Mouse (Mus musculus): Measurements from ENCODE around the gene Inafm1. TPM values are rescaled to one million over a fixed set of nuclear protein-coding genes. Genes with fewer than 3 reads are reported as not detected.

Gene Inafm1
- polyA plus RNA-seq, 1 experiment: 23.1 TPM

DNA sequence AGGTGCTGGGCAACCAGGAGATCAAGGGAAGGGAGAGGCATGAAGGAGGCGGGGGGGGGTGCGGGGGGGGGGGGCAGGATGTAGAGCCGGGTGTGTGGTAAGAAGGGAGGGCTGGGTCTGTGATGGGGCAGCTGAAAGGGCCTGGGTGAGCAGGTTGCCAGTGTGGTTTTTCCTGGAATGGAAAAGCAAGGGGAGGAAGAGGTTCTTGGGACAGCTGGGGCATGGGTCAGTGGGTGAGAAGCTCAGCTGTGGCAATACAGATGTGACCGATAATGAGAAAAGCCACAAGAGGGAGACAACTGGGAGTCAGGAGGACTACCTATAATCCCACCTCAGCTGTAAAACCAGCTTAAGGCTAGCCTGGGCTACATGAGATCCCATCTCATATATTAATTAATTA, 27.5 kb downstream of the Inafm1 start:
- Histone ChIP-seq H3K27ac (ENCODE audit: insufficient read depth, low read depth, low read length) (no peak overlapping the region), H3K4me3 (ENCODE audit: insufficient read depth, low read depth, low read length) (no peak overlapping the region), H3K36me3 (ENCODE audit: control insufficient read depth, insufficient read depth, low read length) (no peaks in the 10 kb centered on the region), H3K4me1 (ENCODE audit: control insufficient read depth, insufficient read depth, low read length) (no peaks in the 10 kb centered on the region), H3K27me3 (replicated peaks; ENCODE audit: control insufficient read depth, insufficient read depth, low read length) (no peaks in the 10 kb centered on the region)
- no peak for DNase-seq
- 19% methylated on average over 2 of the region's 4 CpGs for WGBS
- TF ChIP-seq POLR2A (IDR thresholded peaks at IDR 0.05; ENCODE audit: low read depth, low read length) (no peak), CTCF (conservative IDR thresholded peaks at IDR 0.05; ENCODE audit: insufficient read depth, insufficient read length, low read depth, low read length) (no peak)

DNA sequence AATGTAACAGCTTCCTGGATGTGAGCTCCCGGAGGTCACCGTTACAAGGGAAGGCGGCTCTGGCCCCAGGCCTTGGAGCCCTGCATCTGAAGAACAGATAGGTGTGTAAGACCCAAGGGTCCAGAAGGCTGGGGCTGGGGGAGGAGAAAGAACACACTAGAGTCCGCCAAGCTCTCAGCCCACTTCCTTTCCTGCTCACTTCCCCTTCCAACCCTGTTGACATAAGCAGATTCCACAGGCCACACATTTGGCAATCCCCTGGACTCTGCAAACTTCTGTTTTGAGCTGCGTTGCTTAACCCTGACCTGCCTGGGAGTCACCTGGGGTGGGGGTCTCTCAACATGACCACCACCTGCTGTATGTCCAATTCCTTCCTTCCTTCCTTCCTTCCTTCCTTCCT, 29.4 kb downstream of the Inafm1 start, which contains the start of gene C5ar2:
TSS of gene C5ar2 (minus strand) at position 88 of the 400 bp plus-strand sequence.
- DNase-seq: peak; percentile 25

DNA sequence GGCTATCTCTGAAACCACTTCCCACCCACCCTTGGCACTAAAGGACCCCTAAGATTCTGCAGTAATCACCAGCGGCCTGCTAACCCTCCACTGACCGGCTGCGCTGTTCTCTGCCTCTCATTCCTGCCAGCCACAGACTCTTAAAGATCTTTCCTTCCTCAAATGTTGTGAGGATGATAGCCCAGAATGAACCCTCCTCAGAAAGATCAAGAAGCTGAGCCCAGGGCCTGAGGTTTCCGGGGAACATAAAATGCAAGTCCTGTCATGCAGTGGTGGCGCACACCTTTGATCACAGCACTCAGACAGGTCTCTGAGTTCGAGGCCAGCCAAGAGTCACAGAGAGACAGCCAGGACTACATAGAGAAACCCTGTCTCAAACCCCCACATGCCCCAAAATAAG, 31.2 kb downstream of the Inafm1 start:
- no peak overlapping the region for H3K4me3 ChIP-seq (ENCODE audit: insufficient read depth, low read depth, low read length)
- TF ChIP-seq CTCF (conservative IDR thresholded peaks at IDR 0.05; ENCODE audit: insufficient read depth, insufficient read length, low read depth, low read length) (no peak), POLR2A (IDR thresholded peaks at IDR 0.05; ENCODE audit: low read depth, low read length) (no peak)
- 72% methylated on average over 6 of the region's 6 CpGs for WGBS
- no peaks in the 10 kb centered on the region for H3K4me1 ChIP-seq (ENCODE audit: control insufficient read depth, insufficient read depth, low read length)
- H3K36me3 ChIP-seq (ENCODE audit: control insufficient read depth, insufficient read depth, low read length): no peaks in the 10 kb centered on the region
- H3K27ac ChIP-seq (ENCODE audit: insufficient read depth, low read depth, low read length): no peak overlapping the region
- no peak for DNase-seq
- H3K27me3 ChIP-seq (replicated peaks; ENCODE audit: control insufficient read depth, insufficient read depth, low read length): no peaks in the 10 kb centered on the region

More for the DNA sequence above, 29.4 kb downstream of the Inafm1 start, which contains the start of gene C5ar2:
- TF ChIP-seq CTCF (conservative IDR thresholded peaks at IDR 0.05; ENCODE audit: insufficient read depth, insufficient read length, low read depth, low read length) (no peak), POLR2A (IDR thresholded peaks at IDR 0.05; ENCODE audit: low read depth, low read length) (no peak)
- Histone ChIP-seq H3K27me3 (replicated peaks; ENCODE audit: control insufficient read depth, insufficient read depth, low read length) (no peaks in the 10 kb centered on the region), H3K4me1 (ENCODE audit: control insufficient read depth, insufficient read depth, low read length) (no peaks in the 10 kb centered on the region), H3K27ac (ENCODE audit: insufficient read depth, low read depth, low read length) (no peak within 1 kb of the TSS), H3K36me3 (ENCODE audit: control insufficient read depth, insufficient read depth, low read length) (no peaks in the 10 kb centered on the region), H3K4me3 (ENCODE audit: insufficient read depth, low read depth, low read length) (no peak within 1 kb of the TSS)
- 41% methylated on average over 5 of the region's 5 CpGs for WGBS

DNA sequence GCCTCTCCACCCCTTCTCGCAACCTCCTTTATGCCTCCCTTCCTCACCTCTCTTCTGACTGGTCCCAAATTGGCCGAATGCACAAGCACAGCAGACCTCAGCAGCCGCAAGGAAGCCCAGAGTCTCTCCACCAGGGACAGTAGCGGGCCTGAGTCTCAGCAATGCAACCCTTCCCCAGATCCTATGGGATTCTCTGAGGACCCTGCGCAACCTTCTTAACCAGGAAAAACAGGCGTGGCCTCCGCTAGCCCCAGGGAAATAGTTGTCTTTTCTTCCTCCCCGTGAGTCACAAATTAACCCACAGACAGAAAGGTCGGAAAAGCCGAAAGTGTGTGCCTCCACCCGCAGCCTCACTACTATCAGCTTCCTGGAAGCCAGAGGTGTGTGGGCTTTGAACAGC, 31.6 kb downstream of the Inafm1 start:
- Histone ChIP-seq H3K27ac (ENCODE audit: insufficient read depth, low read depth, low read length) (no peak overlapping the region), H3K4me3 (ENCODE audit: insufficient read depth, low read depth, low read length) (no peak overlapping the region), H3K27me3 (replicated peaks; ENCODE audit: control insufficient read depth, insufficient read depth, low read length) (no peaks in the 10 kb centered on the region), H3K4me1 (ENCODE audit: control insufficient read depth, insufficient read depth, low read length) (no peaks in the 10 kb centered on the region), H3K36me3 (ENCODE audit: control insufficient read depth, insufficient read depth, low read length) (no peaks in the 10 kb centered on the region)
- 0 out of 2 replicates have a peak, but pooled peaks have one; percentile 7 for TF ChIP-seq CTCF (conservative IDR thresholded peaks at IDR 0.05; ENCODE audit: insufficient read depth, insufficient read length, low read depth, low read length)
- TF ChIP-seq POLR2A (IDR thresholded peaks at IDR 0.05; ENCODE audit: low read depth, low read length): no peak
- 58% methylated on average over 11 of the region's 11 CpGs for WGBS
- DNase-seq: no peak

DNA sequence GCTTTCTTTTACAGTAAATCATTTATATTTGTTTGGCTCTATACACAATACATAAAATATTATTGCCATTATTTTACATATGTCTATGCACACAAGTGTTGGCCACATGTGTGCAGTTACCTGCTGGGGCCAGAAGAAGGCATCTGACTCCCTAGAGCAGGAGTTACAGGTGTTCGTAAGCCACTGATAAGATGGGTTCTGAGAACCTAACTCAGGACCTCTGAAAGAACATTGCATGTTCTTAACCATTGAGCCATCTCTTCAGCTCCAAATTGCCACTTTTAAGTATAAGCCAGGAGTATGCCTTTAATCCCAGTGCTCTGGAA, 32.5 kb downstream of the Inafm1 start:
- WGBS: 98% methylated on average over 1 of the region's 1 CpGs
- H3K27me3 ChIP-seq (replicated peaks; ENCODE audit: control insufficient read depth, insufficient read depth, low read length): no peaks in the 10 kb centered on the region
- no peak overlapping the region for H3K27ac ChIP-seq (ENCODE audit: insufficient read depth, low read depth, low read length)
- TF ChIP-seq CTCF (conservative IDR thresholded peaks at IDR 0.05; ENCODE audit: insufficient read depth, insufficient read length, low read depth, low read length) (no peak), POLR2A (IDR thresholded peaks at IDR 0.05; ENCODE audit: low read depth, low read length) (no peak)
- no peaks in the 10 kb centered on the region for H3K4me1 ChIP-seq (ENCODE audit: control insufficient read depth, insufficient read depth, low read length)
- H3K4me3 ChIP-seq (ENCODE audit: insufficient read depth, low read depth, low read length): no peak overlapping the region
- DNase-seq: no peak
- no peaks in the 10 kb centered on the region for H3K36me3 ChIP-seq (ENCODE audit: control insufficient read depth, insufficient read depth, low read length)

DNA sequence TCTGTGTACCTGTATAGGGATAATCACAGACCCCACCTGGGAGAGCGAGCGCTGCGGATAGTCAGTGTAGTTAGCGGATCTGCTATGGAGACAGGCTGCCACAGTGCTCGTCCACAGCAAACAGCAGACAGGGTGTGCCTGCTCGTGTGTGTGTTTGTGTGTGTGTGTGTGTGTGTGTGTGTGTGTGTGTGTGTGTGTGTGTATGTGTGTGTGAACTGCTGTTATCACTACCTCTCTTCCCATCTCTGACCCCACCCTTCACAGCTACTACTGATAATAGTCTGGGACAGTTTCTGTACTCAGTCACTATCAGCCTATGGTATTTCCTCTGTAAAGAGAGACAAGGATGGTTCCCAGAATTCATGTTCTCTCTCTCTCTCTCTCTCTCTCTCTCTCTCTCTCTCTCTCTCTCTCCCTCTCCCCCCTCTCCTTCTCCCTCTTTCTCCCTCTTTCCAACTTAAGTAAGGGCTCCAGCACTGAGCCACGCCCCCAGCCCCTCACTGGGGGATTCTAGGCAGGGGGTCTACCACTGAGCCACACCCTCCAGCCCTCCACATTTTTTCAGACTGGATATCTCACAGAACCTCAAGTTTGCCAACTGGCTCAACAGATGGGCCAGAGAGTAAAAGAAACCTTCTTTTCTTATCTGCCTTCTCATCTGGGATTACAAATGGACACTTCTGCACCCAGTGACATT, 33.0 kb downstream of the Inafm1 start:
- H3K27ac ChIP-seq (ENCODE audit: insufficient read depth, low read depth, low read length): no peak overlapping the region
- no peaks in the 10 kb centered on the region for H3K36me3 ChIP-seq (ENCODE audit: control insufficient read depth, insufficient read depth, low read length)
- WGBS: 85% methylated on average over 7 of the region's 7 CpGs
- no peaks in the 10 kb centered on the region for H3K4me1 ChIP-seq (ENCODE audit: control insufficient read depth, insufficient read depth, low read length)
- TF ChIP-seq POLR2A (IDR thresholded peaks at IDR 0.05; ENCODE audit: low read depth, low read length) (no peak), CTCF (conservative IDR thresholded peaks at IDR 0.05; ENCODE audit: insufficient read depth, insufficient read length, low read depth, low read length) (no peak)
- H3K4me3 ChIP-seq (ENCODE audit: insufficient read depth, low read depth, low read length): no peak overlapping the region
- no peak for DNase-seq
- H3K27me3 ChIP-seq (replicated peaks; ENCODE audit: control insufficient read depth, insufficient read depth, low read length): no peaks in the 10 kb centered on the region

DNA sequence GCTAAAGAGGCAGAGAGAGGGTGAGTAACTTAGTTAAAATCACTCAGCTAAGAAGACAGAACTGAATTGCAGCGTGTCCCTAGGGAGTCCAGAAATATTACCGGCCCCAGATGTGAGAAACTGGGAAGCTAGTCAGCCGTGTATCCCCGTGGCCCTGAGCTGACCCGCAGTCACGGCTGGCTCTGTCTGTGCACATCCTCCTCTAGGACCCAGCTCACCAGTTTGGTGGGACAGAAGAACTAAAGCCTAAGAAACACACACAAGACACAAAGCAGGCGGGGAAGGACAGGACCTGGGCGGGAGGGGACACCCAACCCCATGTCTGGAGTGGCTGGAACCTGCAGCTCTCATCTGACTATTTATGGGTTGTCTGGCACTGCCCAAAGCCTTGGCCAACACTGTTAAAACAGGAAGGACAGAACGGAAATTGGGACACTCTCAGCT, 33.8 kb downstream of the Inafm1 start:
- TF ChIP-seq POLR2A (IDR thresholded peaks at IDR 0.05; ENCODE audit: low read depth, low read length): no peak
- TF ChIP-seq CTCF (conservative IDR thresholded peaks at IDR 0.05; ENCODE audit: insufficient read depth, insufficient read length, low read depth, low read length): no peak
- DNase-seq: peak; percentile 25
- no peaks in the 10 kb centered on the region for H3K36me3 ChIP-seq (ENCODE audit: control insufficient read depth, insufficient read depth, low read length)
- no peaks in the 10 kb centered on the region for H3K4me1 ChIP-seq (ENCODE audit: control insufficient read depth, insufficient read depth, low read length)
- no peaks in the 10 kb centered on the region for H3K27me3 ChIP-seq (replicated peaks; ENCODE audit: control insufficient read depth, insufficient read depth, low read length)
- no peak overlapping the region; the same call in 1 of the 2 replicates for H3K27ac ChIP-seq (ENCODE audit: insufficient read depth, low read depth, low read length)
- 16% methylated on average over 9 of the region's 9 CpGs for WGBS
- no peak overlapping the region for H3K4me3 ChIP-seq (ENCODE audit: insufficient read depth, low read depth, low read length)

All from kidney, adult 2 months (tissue).